In genomic region chr1:87089251-87089650, GRCm38 (mm10) we compare ENCODE assay signal across 25 mouse cellular contexts. TPM values are rescaled to one million over a fixed set of nuclear protein-coding genes. Genes with fewer than 3 reads are reported as not detected.
DNase-seq lines count a peak whose midpoint lies in the region; ATAC-seq lines count a peak whose summit lies in the region.
"Had no signal": no experiment of that assay in that cellular context is flagged by ENCODE, and none has a peak within 500 bp of the region (broad histone marks: within the 10 kb centered on the region; RNA-seq: fewer than 3 reads in every experiment).

No protein-coding gene starts in this region.

- no peaks in the 10 kb centered on the region for H3K4me1 ChIP-seq in heart, embryonic 12.5 days (replicated peaks)
- no peaks in the 10 kb centered on the region for H3K4me1 ChIP-seq in heart, embryonic 15.5 days (replicated peaks)

- ATAC-seq in heart, embryonic 12.5 days (ENCODE audit: insufficient number of reproducible peaks, low FRiP score), result no peak
- ATAC-seq in heart, embryonic 15.5 days (replicated peaks; ENCODE audit: insufficient number of reproducible peaks, insufficient read depth, low FRiP score, low read depth), result 0 out of 2 replicates have a peak, but pooled peaks have one; percentile 10
- ATAC-seq: activated CD4-positive, CD25-positive, alpha-beta regulatory T cell, adult 4 months; CD4-positive, CD25-positive, alpha-beta regulatory T cell, adult 4 months; Patski had no signal

- no peak overlapping the region for H3K9ac ChIP-seq in heart, embryonic 12.5 days
- H3K9ac ChIP-seq in heart, embryonic 15.5 days, result no peak overlapping the region

- H3K4me3 ChIP-seq in heart, embryonic 12.5 days, result no peak overlapping the region
- H3K4me3 ChIP-seq in heart, embryonic 15.5 days, result no peak overlapping the region

- DNase-seq in heart, adult 11 months, result peak; percentile 78
- DNase-seq in heart, adult 8-10 months (ENCODE audit: low spot score), result no peak
- DNase-seq: adrenal gland, adult 2 months; adrenal gland, adult 8-10 months; adrenal gland, postnatal 10 days; adrenal gland, postnatal 14 days; adrenal gland, postnatal 25 days; adrenal gland, postnatal 36 days; B cell, adult 2 months; cerebellum, adult 11 months; cerebellum, adult 11-12 months; cerebellum, adult 18-20 months had no signal

- H3K9me3 ChIP-seq in heart, embryonic 12.5 days (replicated peaks), result no peaks in the 10 kb centered on the region
- no peaks in the 10 kb centered on the region for H3K9me3 ChIP-seq in heart, embryonic 15.5 days (replicated peaks)
- H3K9me3 ChIP-seq: G1E had no signal

- H3K36me3 ChIP-seq in heart, embryonic 12.5 days, result no peaks in the 10 kb centered on the region
- H3K36me3 ChIP-seq in heart, embryonic 15.5 days, result no peaks in the 10 kb centered on the region
- H3K36me3 ChIP-seq: G1E had no signal

- WGBS in heart, embryonic 12.5 days, result 87% methylated on average over 11 of the region's 11 CpGs
- 84% methylated on average over 11 of the region's 11 CpGs for WGBS in heart, embryonic 15.5 days

- 0 out of 2 replicates have a peak, but pooled peaks cover 7% of the 10 kb centered on the region for H3K27me3 ChIP-seq in heart, embryonic 12.5 days (replicated peaks)
- H3K27me3 ChIP-seq in heart, embryonic 15.5 days, result no peaks in the 10 kb centered on the region; the same call in 1 of the 2 replicates
- H3K27me3 ChIP-seq: Patski had no signal

- no peak overlapping the region for H3K4me2 ChIP-seq in heart, embryonic 12.5 days
- H3K4me2 ChIP-seq in heart, embryonic 15.5 days, result no peak overlapping the region

- H3K27ac ChIP-seq in heart, embryonic 12.5 days (ENCODE audit: poor library complexity, severe bottlenecking), result no peak overlapping the region
- no peak overlapping the region for H3K27ac ChIP-seq in heart, embryonic 15.5 days

RNA-seq across cellular contexts. Expression of gene Alppl2, which starts 0.5 kb away (rescaled TPM):
- not detected in 2 replicates for polyA plus RNA-seq in heart, embryonic 12.5 days (2016; fragmentation: Nextera tagmentation; extraction: Ambion mirVana)
- polyA plus RNA-seq in heart, embryonic 15.5 days (2015; fragmentation: Nextera tagmentation; extraction: Ambion mirVana), result not detected in 2 replicates
- total RNA-seq in heart, adult 8-10 months (2022), result not detected
- total RNA-seq: adrenal gland, adult 18-20 months; adrenal gland, adult 2 months; adrenal gland, adult 8-10 months; adrenal gland, postnatal 10 days; adrenal gland, postnatal 14 days; adrenal gland, postnatal 25 days; adrenal gland, postnatal 36 days; adrenal gland, postnatal 4 days; CH12.LX; G1E; MEL had no signal
- polyA plus RNA-seq: activated CD4-positive, CD25-positive, alpha-beta regulatory T cell, adult 4 months; adrenal gland, adult 2 months; brain, embryonic 14.5 days; C2C12; CD4-positive, CD25-positive, alpha-beta regulatory T cell, adult 4 months; G1E; Patski had no signal

RNA-seq across cellular contexts. Expression of gene Alpi, which starts 12.2 kb away (rescaled TPM):
- polyA plus RNA-seq in heart, embryonic 12.5 days (2016; fragmentation: Nextera tagmentation; extraction: Ambion mirVana), result not detected in 2 replicates
- not detected in 2 replicates for polyA plus RNA-seq in heart, embryonic 15.5 days (2015; fragmentation: Nextera tagmentation; extraction: Ambion mirVana)
- total RNA-seq in heart, adult 8-10 months (2022), result not detected
- total RNA-seq: adrenal gland, adult 18-20 months; adrenal gland, adult 2 months; adrenal gland, adult 8-10 months; adrenal gland, postnatal 10 days; adrenal gland, postnatal 14 days; adrenal gland, postnatal 25 days; adrenal gland, postnatal 36 days; adrenal gland, postnatal 4 days; CH12.LX; ES-E14; G1E; MEL had no signal
- polyA plus RNA-seq: activated CD4-positive, CD25-positive, alpha-beta regulatory T cell, adult 4 months; brain, embryonic 14.5 days; C2C12; CD4-positive, CD25-positive, alpha-beta regulatory T cell, adult 4 months; G1E had no signal

RNA-seq across cellular contexts. Expression of gene Akp3, which starts 35.5 kb away (rescaled TPM):
- not detected in 2 replicates for polyA plus RNA-seq in heart, embryonic 12.5 days (2016; fragmentation: Nextera tagmentation; extraction: Ambion mirVana)
- polyA plus RNA-seq in heart, embryonic 15.5 days (2015; fragmentation: Nextera tagmentation; extraction: Ambion mirVana), result not detected in 2 replicates
- not detected for total RNA-seq in heart, adult 8-10 months (2022)
- total RNA-seq: adrenal gland, adult 18-20 months; adrenal gland, adult 2 months; adrenal gland, adult 8-10 months; adrenal gland, postnatal 10 days; adrenal gland, postnatal 14 days; adrenal gland, postnatal 25 days; adrenal gland, postnatal 36 days; adrenal gland, postnatal 4 days; CH12.LX; ES-E14; MEL had no signal
- polyA plus RNA-seq: activated CD4-positive, CD25-positive, alpha-beta regulatory T cell, adult 4 months; adrenal gland, adult 2 months; C2C12; CD4-positive, CD25-positive, alpha-beta regulatory T cell, adult 4 months; G1E had no signal
